Mouse (Mus musculus) liver, embryonic 14.5 days (tissue): ENCODE measurements around the gene Itih1.

ENCODE experiments used
- CTCF ChIP-seq: IDR thresholded peaks from 2 replicates; pipeline ENCODE4 v1.5.1; 2016; ENCODE audit warnings: antibody characterized with exemption, low read depth, control low read depth
- EP300 ChIP-seq: IDR thresholded peaks from 2 replicates; pipeline ENCODE4 v1.6.1; 2016; ENCODE audit warnings: antibody characterized with exemption, low read depth

- TF ChIP-seq CTCF (peak; percentile 59), EP300 (no peak)
Observed at GRCm38 (mm10) chr14:30888271-30888732, 54.8 kb downstream of the Itih1 start.
